Mouse (Mus musculus): Measurements from ENCODE around the gene Mnat1. TPM values are rescaled to one million over a fixed set of nuclear protein-coding genes. Genes with fewer than 3 reads are reported as not detected.
"Not testable (repeated sequence)": the region's sequence is repeated elsewhere in the genome, so short reads cannot be mapped to it uniquely, and the experiment has no call there.

Gene Mnat1
- 32.5 and 35.8 TPM in 2 replicates for polyA plus RNA-seq (2015; fragmentation: Nextera tagmentation; extraction: Ambion mirVana)

DNA sequence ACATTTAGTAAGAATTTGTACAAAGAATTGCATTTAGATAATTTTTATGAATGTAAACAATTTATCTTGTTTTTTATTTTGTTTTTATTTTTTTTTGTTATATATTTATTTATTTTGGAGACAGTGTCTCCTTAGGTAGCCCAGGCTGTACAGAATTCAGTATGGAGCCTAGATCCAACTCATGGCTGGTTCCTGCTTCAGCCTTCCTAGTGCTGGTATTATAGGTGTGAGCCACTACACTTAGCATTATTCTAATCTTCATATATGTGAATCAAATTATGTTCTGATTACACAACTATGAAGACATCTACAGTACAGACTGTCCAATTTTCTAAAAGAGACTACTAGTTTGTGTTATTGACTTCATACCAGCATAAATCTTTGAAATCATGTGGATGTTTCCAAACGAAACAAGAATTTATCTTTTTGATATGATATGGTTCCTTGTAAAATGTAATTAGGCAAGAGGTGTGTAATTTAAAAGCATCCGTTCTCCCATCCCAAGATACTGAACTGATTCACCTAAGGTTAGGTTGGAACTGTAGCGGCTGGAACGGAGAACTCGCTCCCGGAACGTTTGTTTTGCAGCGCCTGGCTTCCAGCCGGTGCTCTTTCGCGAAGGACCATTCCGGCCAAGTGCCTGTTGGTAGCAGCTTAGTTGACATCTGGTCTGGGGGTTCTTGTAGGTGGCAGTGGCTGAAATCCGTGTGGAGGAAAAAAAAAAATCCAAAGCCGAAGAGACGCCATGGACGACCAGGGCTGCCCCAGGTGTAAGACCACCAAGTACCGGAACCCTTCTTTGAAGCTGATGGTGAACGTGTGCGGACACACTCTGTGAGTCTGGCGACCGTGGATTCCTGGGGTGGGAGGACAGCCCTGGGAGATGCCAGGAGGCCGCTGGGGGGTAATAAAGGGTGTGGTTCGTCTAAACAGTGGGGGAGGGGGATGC is at the start of gene Mnat1:
Gene Mnat1, plus strand, starts transcription at position 625 of the 949 bp plus-strand sequence.
- Histone ChIP-seq H3K27ac (ENCODE audit: low read length) (peak within 1 kb of the TSS; percentile 63; the same call in 1 of the 2 replicates), H3K4me3 (ENCODE audit: low read length) (peak within 1 kb of the TSS; percentile 92), H3K36me3 (ENCODE audit: insufficient read depth, low read length) (no peaks in the 10 kb centered on the region), H3K27me3 (ENCODE audit: insufficient read depth, low read length) (no peaks in the 10 kb centered on the region), H3K4me1 (ENCODE audit: insufficient read depth, low read length) (peaks cover 12% of the 10 kb centered on the region), H3K4me2 (replicated peaks; ENCODE audit: low read depth, low read length) (peak within 1 kb of the TSS; percentile 75), H3K9ac (replicated peaks; ENCODE audit: low read length) (peak within 1 kb of the TSS; percentile 84), H3K9me3 (ENCODE audit: low read length) (no peaks in the 10 kb centered on the region)
- ATAC-seq (ENCODE audit: low FRiP score, low TSS enrichment), result peak; percentile 81; the same call in 1 of the 2 replicates
- 1% methylated on average over 23 of the region's 23 CpGs for WGBS

DNA sequence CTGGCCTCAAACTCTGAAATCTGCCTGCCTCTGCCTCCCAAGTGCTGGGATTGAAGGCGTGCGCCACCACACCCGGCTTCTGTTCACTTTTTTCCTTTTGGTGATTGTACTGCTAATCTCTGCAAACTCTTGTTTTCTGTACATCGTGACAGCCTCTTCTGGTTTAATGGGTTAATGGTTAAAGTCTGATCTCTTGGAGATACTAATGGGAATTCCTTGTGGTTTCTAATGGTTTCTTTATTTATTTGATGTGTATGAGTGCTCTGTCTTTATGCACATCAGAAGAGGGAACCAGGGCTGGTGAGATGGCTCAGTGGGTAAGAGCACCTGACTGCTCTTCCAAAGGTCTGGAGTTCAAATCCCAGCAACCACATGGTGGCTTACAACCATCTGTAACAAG is 41.7 kb upstream of the Mnat1 start:
- H3K27me3 ChIP-seq (ENCODE audit: insufficient read depth, low read length); H3K4me2 ChIP-seq (replicated peaks; ENCODE audit: low read depth, low read length); H3K36me3 ChIP-seq (ENCODE audit: insufficient read depth, low read length); H3K9me3 ChIP-seq (ENCODE audit: low read length); H3K9ac ChIP-seq (replicated peaks; ENCODE audit: low read length); H3K4me3 ChIP-seq (ENCODE audit: low read length); H3K4me1 ChIP-seq (ENCODE audit: insufficient read depth, low read length); H3K27ac ChIP-seq (ENCODE audit: low read length); ATAC-seq (ENCODE audit: low FRiP score, low TSS enrichment): not testable (repeated sequence)
- 89% methylated on average over 4 of the region's 4 CpGs for WGBS

DNA sequence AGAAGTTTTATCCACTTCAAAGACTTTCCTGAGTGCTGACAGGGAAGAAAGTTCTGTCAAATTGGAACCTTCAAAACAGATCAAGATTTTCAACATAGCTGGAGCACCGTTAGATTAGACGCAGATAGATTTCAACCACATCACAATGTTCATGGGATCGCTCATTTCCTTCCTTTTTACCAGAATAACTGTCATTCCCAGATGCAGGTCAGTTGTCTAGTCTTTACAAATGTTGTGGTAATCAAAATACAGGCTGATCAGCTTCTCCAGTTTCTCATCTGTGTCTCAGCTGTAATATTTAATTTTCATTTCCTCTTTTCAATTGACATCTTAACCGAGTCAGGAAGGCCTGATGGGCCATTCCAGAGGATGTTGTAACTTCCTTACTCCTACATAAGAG is 39.7 kb upstream of the Mnat1 start:
- H3K27ac ChIP-seq (ENCODE audit: low read length), result no peak overlapping the region
- WGBS, result 79% methylated on average over 4 of the region's 4 CpGs
- no peak for ATAC-seq (ENCODE audit: low FRiP score, low TSS enrichment)

DNA sequence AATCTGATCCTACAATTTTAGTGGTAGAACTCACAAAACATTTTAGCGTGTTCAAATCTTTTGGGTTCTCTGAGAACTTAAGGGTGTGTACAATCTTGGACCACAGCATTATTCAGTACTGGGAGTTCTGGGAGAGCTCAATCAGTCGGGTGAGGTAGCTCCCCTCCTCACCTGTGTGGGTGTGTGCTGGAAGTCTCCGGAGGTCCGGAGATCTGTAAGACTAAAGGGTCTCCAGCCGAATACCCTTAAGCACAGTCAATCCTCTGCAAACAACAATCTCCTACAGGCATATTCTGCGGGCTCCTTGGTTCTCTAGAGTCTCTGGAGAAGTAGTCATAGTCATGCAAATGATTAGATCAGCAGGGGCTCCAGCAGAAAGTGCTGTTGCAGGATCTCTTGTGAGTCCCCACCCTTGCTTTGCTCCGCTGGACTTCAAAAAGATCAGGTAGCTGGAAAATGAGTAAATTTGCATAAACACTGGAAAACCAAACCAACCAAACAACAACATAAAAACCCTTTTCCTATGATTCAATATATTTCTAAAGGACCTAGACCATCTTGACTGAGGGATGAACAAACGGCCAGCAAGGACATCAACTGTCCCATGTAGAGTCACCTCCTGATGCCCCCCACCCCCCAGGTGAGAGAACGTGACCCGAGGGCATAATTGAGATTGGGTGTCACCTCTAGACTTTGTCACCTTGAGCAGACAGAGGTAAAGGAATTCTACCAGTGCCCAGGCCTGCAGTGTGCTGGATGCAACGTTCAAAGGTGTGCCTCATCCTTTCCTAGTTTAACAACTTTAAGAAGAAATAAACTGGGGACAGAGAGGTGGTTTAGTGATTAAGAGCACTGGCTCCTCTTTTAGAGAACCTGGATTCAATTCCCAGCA is 37.5 kb upstream of the Mnat1 start:
- no peak for ATAC-seq (ENCODE audit: low FRiP score, low TSS enrichment)
- Histone ChIP-seq H3K27ac (ENCODE audit: low read length) (no peak overlapping the region), H3K9ac (replicated peaks; ENCODE audit: low read length) (no peak overlapping the region), H3K4me1 (ENCODE audit: insufficient read depth, low read length) (no peaks in the 10 kb centered on the region), H3K36me3 (ENCODE audit: insufficient read depth, low read length) (no peaks in the 10 kb centered on the region), H3K9me3 (ENCODE audit: low read length) (no peaks in the 10 kb centered on the region), H3K4me2 (replicated peaks; ENCODE audit: low read depth, low read length) (no peak overlapping the region), H3K4me3 (ENCODE audit: low read length) (no peak overlapping the region), H3K27me3 (ENCODE audit: insufficient read depth, low read length) (no peaks in the 10 kb centered on the region)
- WGBS, result 31% methylated on average over 11 of the region's 11 CpGs

More for the DNA sequence above, 39.7 kb upstream of the Mnat1 start:
- H3K36me3 ChIP-seq (ENCODE audit: insufficient read depth, low read length), result no peaks in the 10 kb centered on the region
- H3K9ac ChIP-seq (replicated peaks; ENCODE audit: low read length), result no peak overlapping the region
- no peak overlapping the region for H3K4me2 ChIP-seq (replicated peaks; ENCODE audit: low read depth, low read length)
- no peaks in the 10 kb centered on the region for H3K9me3 ChIP-seq (ENCODE audit: low read length)
- no peak overlapping the region for H3K4me3 ChIP-seq (ENCODE audit: low read length)
- H3K4me1 ChIP-seq (ENCODE audit: insufficient read depth, low read length), result no peaks in the 10 kb centered on the region
- no peaks in the 10 kb centered on the region for H3K27me3 ChIP-seq (ENCODE audit: insufficient read depth, low read length)

DNA sequence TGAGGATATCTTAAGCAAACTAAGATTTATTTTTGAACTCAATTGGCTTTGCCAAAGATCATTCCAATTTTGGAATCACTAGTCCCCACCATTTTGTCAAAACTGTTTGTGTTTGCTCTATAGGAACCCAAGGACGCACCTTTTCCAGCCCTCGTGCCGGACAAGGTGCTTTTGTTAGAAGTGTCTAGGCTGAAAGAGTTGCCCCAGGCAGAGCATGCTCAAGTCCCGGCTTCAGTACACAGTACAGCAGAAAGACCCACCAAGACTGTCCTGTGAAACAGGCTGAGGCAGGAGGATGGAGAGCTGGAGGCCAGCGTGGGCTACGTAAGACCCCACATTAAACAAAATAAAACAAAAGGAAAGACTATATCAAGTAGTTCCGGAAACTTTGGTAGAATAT is 36.4 kb upstream of the Mnat1 start:
- Histone ChIP-seq H3K9ac (replicated peaks; ENCODE audit: low read length) (no peak overlapping the region), H3K27ac (ENCODE audit: low read length) (no peak overlapping the region), H3K9me3 (ENCODE audit: low read length) (no peaks in the 10 kb centered on the region), H3K4me1 (ENCODE audit: insufficient read depth, low read length) (no peaks in the 10 kb centered on the region), H3K4me3 (ENCODE audit: low read length) (no peak overlapping the region), H3K36me3 (ENCODE audit: insufficient read depth, low read length) (no peaks in the 10 kb centered on the region), H3K4me2 (replicated peaks; ENCODE audit: low read depth, low read length) (no peak overlapping the region), H3K27me3 (ENCODE audit: insufficient read depth, low read length) (no peaks in the 10 kb centered on the region)
- WGBS, result 84% methylated on average over 7 of the region's 7 CpGs
- no peak for ATAC-seq (ENCODE audit: low FRiP score, low TSS enrichment)

DNA sequence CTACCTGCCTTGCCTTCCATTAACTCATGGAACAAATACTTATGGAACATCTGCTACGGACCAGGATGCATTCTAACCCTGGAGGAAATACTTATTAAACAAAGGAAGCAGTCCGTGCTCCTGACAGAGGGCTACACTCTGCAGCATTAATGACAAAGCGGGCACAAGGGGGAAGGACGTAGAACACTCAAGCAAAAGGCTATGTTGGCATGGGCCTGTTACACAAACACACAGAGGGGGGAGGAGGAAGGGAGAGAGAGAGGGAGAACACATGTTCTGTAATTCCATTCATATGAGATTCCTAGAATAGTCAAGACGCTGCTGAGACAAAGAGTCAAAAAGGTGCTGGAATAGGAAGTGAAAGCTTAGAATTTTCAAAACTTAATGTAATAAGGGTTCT is 35.0 kb upstream of the Mnat1 start:
- H3K27ac ChIP-seq (ENCODE audit: low read length), result no peak overlapping the region
- no peaks in the 10 kb centered on the region for H3K9me3 ChIP-seq (ENCODE audit: low read length)
- H3K4me3 ChIP-seq (ENCODE audit: low read length), result no peak overlapping the region
- no peaks in the 10 kb centered on the region for H3K27me3 ChIP-seq (ENCODE audit: insufficient read depth, low read length)
- H3K36me3 ChIP-seq (ENCODE audit: insufficient read depth, low read length), result no peaks in the 10 kb centered on the region
- no peak for ATAC-seq (ENCODE audit: low FRiP score, low TSS enrichment)
- H3K4me1 ChIP-seq (ENCODE audit: insufficient read depth, low read length), result no peaks in the 10 kb centered on the region
- H3K4me2 ChIP-seq (replicated peaks; ENCODE audit: low read depth, low read length), result no peak overlapping the region
- 68% methylated on average over 5 of the region's 5 CpGs for WGBS
- H3K9ac ChIP-seq (replicated peaks; ENCODE audit: low read length), result no peak overlapping the region

DNA sequence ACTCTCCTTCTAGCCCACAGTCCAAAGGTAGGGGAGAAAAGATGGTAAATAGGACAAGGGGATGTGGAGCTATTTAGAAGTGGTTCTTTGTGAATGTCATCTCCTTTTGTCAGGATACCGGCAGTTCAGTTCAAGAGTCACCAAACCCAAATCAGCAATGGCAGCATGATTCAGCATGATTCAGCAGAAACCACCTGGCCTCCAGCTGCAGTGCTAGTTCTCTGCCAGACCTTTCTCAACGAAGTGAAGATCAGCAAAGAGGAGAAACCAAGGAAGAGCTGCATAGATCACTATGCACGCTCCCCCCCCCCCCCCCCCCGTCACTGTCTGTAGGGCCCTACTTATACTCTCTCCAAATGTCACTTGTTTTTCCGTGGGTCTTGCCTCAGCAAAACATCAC is 34.6 kb upstream of the Mnat1 start:
- 72% methylated on average over 4 of the region's 5 CpGs for WGBS
- no peak overlapping the region for H3K4me3 ChIP-seq (ENCODE audit: low read length)
- ATAC-seq (ENCODE audit: low FRiP score, low TSS enrichment), result no peak

DNA sequence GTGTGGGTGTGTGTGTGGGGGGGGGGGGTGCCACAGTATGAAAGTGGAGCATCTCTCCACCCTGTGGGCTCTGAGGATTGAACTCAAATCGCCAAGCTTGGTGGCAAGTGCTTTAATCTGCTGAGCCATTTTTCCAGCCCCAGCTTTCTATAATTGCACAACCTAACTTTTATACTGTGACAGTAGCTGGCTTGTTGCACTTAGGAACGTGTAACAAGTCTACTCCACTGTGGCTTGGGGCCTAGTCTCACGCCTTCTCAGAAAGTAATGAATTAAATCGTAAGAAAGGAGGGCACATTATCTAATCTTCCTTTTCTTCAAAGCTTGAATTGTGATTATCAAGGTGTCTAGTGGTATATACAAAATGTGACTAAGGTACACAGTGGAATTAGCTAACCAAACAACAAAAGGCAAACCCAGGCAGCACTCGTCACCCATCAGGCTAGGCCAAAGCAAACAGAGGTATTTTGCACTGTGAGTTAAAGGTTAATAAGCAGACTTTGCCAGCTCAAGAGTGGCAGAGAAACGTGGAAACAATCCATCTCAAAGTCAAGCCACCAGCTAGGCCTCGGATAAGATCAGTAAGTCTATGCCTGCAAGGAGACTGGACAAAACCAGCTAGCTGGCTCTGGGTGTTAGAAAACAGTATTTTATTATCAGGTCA is 32.7 kb upstream of the Mnat1 start:
- H3K27ac ChIP-seq (ENCODE audit: low read length), result no peak overlapping the region
- no peak for ATAC-seq (ENCODE audit: low FRiP score, low TSS enrichment)

More for the DNA sequence above, 34.6 kb upstream of the Mnat1 start:
- H3K4me2 ChIP-seq (replicated peaks; ENCODE audit: low read depth, low read length), result no peak overlapping the region
- H3K9ac ChIP-seq (replicated peaks; ENCODE audit: low read length), result no peak overlapping the region
- no peaks in the 10 kb centered on the region for H3K9me3 ChIP-seq (ENCODE audit: low read length)
- H3K27ac ChIP-seq (ENCODE audit: low read length), result no peak overlapping the region
- no peaks in the 10 kb centered on the region for H3K27me3 ChIP-seq (ENCODE audit: insufficient read depth, low read length)
- H3K4me1 ChIP-seq (ENCODE audit: insufficient read depth, low read length), result no peaks in the 10 kb centered on the region
- no peaks in the 10 kb centered on the region for H3K36me3 ChIP-seq (ENCODE audit: insufficient read depth, low read length)

DNA sequence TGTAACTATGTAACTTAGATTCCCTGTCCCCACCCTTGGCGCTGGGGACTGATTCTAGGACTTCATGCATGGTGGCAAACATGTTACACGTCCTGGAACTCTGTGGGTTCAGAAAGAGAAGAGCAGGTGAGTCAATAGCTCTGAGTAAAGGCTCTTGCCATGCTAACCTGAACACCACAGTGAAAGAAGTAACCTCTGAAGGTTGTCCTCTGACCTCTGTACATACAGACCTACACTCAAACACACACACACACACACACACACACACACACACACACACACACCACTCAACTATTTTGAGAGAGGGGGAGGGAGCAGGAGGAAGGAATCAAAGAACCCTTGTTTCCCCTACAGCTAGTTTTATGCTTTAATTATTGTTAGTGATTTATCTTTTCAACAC is 29.3 kb upstream of the Mnat1 start:
- H3K27me3 ChIP-seq (ENCODE audit: insufficient read depth, low read length), result no peaks in the 10 kb centered on the region
- H3K4me1 ChIP-seq (ENCODE audit: insufficient read depth, low read length), result no peaks in the 10 kb centered on the region
- H3K9ac ChIP-seq (replicated peaks; ENCODE audit: low read length), result no peak overlapping the region
- ATAC-seq (ENCODE audit: low FRiP score, low TSS enrichment), result peak; percentile 9; the same call in 1 of the 2 replicates
- H3K4me3 ChIP-seq (ENCODE audit: low read length), result no peak overlapping the region
- WGBS, result 87% methylated on average over 2 of the region's 2 CpGs
- no peaks in the 10 kb centered on the region for H3K36me3 ChIP-seq (ENCODE audit: insufficient read depth, low read length)
- H3K27ac ChIP-seq (ENCODE audit: low read length), result no peak overlapping the region
- no peaks in the 10 kb centered on the region for H3K9me3 ChIP-seq (ENCODE audit: low read length)
- H3K4me2 ChIP-seq (replicated peaks; ENCODE audit: low read depth, low read length), result no peak overlapping the region

More for the DNA sequence above, 32.7 kb upstream of the Mnat1 start:
- Histone ChIP-seq H3K9me3 (ENCODE audit: low read length) (no peaks in the 10 kb centered on the region), H3K27me3 (ENCODE audit: insufficient read depth, low read length) (no peaks in the 10 kb centered on the region), H3K4me3 (ENCODE audit: low read length) (no peak overlapping the region), H3K4me1 (ENCODE audit: insufficient read depth, low read length) (no peaks in the 10 kb centered on the region), H3K36me3 (ENCODE audit: insufficient read depth, low read length) (no peaks in the 10 kb centered on the region), H3K4me2 (replicated peaks; ENCODE audit: low read depth, low read length) (no peak overlapping the region), H3K9ac (replicated peaks; ENCODE audit: low read length) (no peak overlapping the region)
- whole genome bisulfite sequencing, result 75% methylated on average over 7 of the region's 7 CpGs

Data from kidney, embryonic 16.5 days (tissue).